Mouse (Mus musculus): ENCODE data around the gene Ppfibp2.

Ppfibp2 gene

DNA sequence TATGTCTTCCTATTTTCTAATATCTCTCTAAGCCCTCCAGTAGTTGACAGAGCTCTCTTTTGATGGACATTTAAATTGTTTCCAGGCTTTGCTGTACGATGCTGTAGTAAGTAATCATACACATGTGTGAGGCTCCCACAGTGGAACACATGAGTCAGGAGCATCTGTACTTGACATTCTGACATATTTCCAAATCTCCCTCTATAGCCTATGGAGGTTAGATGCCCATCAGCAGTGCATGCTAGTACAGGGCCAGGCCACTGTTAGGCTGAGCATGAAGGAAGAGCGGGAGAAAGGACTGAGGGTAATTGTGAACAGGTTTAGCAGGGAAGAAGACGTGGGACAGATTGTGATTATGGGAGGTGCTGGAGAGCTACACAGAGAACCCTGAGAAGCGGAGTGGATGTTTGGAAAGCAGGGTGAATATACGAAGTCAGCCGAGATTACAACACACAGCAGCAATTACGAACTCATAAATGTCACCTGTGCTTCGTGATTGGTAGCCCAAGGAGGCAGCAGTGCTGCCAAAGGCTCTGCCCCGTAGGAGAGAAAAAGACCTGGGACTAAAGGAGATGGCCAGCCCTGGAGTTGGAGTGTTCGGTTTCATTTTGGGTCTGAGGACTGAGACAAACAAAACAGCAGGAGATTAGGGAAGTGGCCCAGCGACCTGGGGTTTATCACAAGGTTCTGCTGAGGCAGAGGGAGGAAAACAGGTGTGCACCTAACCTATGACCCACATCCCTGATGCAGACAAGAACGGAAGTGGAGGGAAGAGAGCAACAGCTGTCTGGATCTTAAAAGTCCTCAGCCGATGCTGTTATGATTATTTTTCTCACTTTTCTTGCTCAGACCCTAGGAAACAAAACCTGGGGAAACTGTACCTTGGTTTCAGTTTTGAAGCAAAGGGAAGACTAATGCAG is 107.7 kb downstream of the Ppfibp2 start:
- DNase-seq (ENCODE audit: low spot score in 2 of 2): no peak

GRCm38 (mm10) chr7:107705941-107706340 is 110.9 kb downstream of the Ppfibp2 start:
- peak in 1 of 2 experiments; percentile 29 for DNase-seq (ENCODE audit: low spot score in 2 of 2)

DNA sequence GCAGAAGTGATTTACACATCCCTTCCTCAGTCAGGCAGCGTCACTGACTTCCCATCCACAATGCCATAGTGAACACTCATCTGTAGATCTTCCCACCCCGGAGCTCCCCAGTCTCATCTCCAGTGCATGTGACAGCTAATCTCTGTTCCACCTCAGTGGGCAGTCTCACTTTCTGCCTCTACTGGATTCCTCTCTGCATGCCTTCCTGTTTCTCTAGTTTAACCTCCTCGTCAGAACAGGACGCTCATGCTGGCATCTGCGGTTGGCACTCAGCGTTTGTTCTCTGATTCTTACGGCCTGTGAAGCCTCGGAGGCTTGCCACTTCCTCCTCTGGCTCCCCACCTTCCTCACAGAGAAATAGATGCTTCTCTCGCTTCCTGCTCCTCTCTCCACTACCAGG is 112.6 kb downstream of the Ppfibp2 start:
- peak; percentile 26 to 28 for DNase-seq (ENCODE audit: low spot score in 2 of 2)

- DNase-seq (ENCODE audit: low spot score in 2 of 2): peak; percentile 80 to 83
These were observed 113.6 kb downstream of the Ppfibp2 start for GRCm38 (mm10) chr7:107708491-107709112.

GRCm38 (mm10) chr7:107712743-107713142 is 117.7 kb downstream of the Ppfibp2 start:
- no peak for DNase-seq (ENCODE audit: low spot score in 2 of 2)

DNA sequence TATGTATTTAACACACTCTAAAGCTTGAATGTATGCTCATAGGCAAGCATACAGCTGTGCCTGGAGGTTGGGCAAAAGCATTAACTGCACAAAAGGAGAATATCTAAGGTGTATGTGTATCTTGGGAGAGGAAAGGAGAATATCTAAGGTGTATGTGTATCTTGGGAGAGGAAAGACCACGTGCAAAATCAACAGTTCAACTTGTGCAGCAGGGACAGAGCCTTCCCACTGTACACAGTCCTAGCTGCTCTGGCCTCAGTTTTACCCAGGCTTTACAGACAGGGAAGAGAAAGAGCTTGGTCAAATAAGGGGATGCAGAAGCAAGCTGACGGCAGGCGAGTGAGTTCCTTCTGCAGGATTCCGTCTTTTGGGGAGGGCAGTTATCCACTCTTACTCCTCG is 119.1 kb downstream of the Ppfibp2 start:
- DNase-seq (ENCODE audit: low spot score in 2 of 2): no peak

GRCm38 (mm10) chr7:107720771-107721170 is 125.8 kb downstream of the Ppfibp2 start:
- DNase-seq (ENCODE audit: low spot score in 2 of 2): no peak

DNA sequence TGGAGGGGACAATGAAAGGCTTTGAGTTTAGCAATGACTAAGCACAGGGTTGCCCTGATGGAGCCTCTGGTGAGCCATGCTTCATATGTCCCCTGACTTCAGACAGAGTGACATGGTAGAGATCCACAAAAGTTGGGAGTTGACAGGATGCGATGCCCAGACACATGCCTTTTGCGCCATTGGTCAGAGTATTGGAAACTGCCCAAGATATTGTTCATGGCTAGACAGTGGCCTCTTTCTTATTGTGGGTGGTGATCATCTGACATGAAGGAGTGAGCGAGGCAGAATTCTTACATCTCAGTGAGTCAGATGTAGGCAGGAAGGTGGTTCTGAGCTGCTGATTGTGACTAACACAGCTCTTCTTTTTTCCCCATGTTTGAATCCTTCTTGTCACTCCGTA is 127.5 kb downstream of the Ppfibp2 start:
- DNase-seq (ENCODE audit: low spot score in 2 of 2): no peak

GRCm38 (mm10) chr7:107727538-107727937 is 132.5 kb downstream of the Ppfibp2 start:
- DNase-seq (ENCODE audit: low spot score in 2 of 2): no peak

GRCm38 (mm10) chr7:107730587-107730986 is 135.6 kb downstream of the Ppfibp2 start:
- no peak for DNase-seq (ENCODE audit: low spot score in 2 of 2)

- DNase-seq (ENCODE audit: low spot score in 2 of 2): no peak
These were observed 138.2 kb downstream of the Ppfibp2 start for GRCm38 (mm10) chr7:107733162-107733561.

DNA sequence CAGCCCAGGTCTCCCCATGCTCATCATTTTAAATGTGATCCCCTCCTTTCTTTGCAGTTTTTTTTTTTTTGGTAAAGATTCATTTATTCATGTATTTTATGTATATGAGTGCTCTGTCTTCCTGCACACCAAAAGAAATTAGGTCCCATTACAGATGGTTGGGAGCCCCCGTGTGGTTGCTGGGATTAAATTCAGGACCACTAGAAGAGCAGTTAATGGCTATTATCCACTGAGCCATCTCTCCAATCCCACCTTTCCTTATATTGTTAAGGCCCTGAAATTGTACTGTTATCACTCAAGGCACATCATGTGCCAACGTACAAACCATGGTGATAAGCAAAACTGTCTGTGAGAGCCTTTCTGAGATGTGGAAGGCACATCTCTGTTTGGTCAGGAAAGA is 143.7 kb downstream of the Ppfibp2 start:
- peak; percentile 56 to 69 for DNase-seq (ENCODE audit: low spot score in 2 of 2)

GRCm38 (mm10) chr7:107742963-107743465 is 148.0 kb downstream of the Ppfibp2 start:
- DNase-seq (ENCODE audit: low spot score in 2 of 2): no peak

GRCm38 (mm10) chr7:107744454-107744853 is 149.4 kb downstream of the Ppfibp2 start:
- no peak for DNase-seq (ENCODE audit: low spot score in 2 of 2)

DNA sequence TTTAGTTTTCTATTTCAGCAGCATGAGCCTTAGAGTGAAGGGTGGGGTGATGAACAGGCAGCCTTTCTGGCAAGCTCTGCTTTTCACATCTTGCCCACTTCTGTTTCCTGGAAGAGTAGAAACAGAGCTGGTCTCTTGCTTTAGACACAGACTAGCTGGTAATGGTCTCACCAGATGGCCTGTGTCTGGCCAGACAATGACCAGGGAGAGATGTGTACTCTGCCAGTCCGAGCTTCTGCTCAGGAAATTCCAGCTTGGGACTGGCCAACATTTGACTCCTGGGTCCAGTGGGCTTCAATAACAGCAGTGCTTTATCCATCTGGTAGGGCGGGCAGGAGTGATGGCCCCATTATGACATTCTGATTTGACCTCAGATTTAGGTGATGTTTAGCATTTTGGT is 150.1 kb downstream of the Ppfibp2 start:
- no peak for DNase-seq (ENCODE audit: low spot score in 2 of 2)

- DNase-seq (ENCODE audit: low spot score in 2 of 2): no peak
These were observed 151.0 kb downstream of the Ppfibp2 start for GRCm38 (mm10) chr7:107746036-107746435.

DNA sequence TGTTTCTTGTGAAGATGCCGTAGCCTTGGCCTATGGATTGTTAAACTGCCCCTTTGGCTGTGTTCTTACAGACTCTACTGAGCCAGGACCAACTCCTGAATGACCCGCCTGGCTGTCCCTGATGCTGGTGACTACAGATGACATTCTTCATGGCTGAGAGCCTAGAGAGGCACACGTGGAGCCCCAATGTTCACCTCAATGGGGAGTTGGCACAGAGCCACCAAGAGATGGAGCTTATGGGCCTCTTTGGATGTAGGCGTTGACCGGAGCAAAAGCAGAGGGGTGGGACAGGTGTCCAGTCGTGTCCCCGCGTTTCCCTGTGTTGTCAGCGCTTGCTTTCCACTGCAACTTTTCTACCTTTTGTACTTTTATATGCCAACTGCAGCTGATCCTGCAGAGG is 152.5 kb downstream of the Ppfibp2 start:
- DNase-seq (ENCODE audit: low spot score in 2 of 2): no peak

GRCm38 (mm10) chr7:107747954-107748353 is 152.9 kb downstream of the Ppfibp2 start:
- peak in 1 of 2 experiments; percentile 71 for DNase-seq (ENCODE audit: low spot score in 2 of 2)

- peak; percentile 37 to 46 for DNase-seq (ENCODE audit: low spot score in 2 of 2)
These were observed 154.3 kb downstream of the Ppfibp2 start for GRCm38 (mm10) chr7:107749270-107749669.

GRCm38 (mm10) chr7:107749721-107750120 is 154.7 kb downstream of the Ppfibp2 start:
- no peak for DNase-seq (ENCODE audit: low spot score in 2 of 2)

DNA sequence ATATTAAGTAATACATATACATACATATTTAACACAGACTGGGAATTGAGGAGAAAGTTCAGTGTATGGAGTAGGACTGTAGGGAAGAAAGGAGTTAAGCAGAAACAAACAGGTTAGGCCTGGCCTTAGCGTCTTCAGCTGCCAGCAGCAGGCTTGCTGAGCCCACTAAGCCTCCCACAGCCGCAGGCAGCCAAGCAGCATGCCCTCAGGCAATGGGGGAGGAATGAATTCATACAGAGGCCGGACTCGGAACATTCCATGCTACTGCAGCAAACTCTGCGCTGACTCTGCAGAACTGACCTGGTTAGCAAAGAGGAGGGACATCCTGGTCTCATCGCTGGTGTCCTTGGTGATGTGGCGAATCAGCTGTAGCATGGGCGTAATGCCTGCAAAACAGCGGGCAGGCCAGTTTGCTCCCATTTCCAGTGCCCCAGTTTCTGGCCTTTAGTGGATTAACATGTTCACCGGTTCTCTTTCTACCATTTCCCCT is 157.1 kb downstream of the Ppfibp2 start:
- DNase-seq (ENCODE audit: low spot score in 2 of 2): no peak

DNA sequence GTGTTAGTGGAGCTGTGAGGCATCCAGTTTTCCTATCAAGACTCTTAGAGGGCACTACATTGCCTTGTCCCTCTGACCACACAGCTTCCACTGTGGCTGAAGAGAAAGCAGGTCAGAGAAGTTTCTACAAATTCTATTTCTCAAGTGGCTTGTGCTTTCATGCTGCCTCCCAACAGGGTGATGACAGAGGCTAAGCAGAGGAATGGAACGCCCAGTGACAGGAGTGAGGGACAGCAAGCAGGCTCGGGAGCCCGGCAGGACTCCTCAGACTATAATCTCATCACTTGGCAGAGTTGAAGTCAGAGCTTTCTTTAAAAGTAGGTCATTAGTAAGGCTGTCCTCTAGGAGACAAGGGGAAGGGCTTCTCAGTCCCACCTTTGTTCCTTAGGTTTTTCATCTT is 160.9 kb downstream of the Ppfibp2 start:
- DNase-seq (ENCODE audit: low spot score in 2 of 2): no peak

- DNase-seq (ENCODE audit: low spot score in 2 of 2): no peak
These were observed 161.7 kb downstream of the Ppfibp2 start for GRCm38 (mm10) chr7:107756748-107757147.
